Mouse (Mus musculus) spleen, adult 12 weeks (tissue): ENCODE measurements at regions not wholly inside any gene's neighbourhood (a gene's known extent, or its start where the extent isn't known, plus 50 kb on each side); places are given as distances from the start of the nearest gene placed in this dataset.

Experiments
- DNase-seq: peaks from one replicate; pipeline ENCODE4 v3.0.0; 2022; ENCODE audit warnings: low spot score

DNA sequence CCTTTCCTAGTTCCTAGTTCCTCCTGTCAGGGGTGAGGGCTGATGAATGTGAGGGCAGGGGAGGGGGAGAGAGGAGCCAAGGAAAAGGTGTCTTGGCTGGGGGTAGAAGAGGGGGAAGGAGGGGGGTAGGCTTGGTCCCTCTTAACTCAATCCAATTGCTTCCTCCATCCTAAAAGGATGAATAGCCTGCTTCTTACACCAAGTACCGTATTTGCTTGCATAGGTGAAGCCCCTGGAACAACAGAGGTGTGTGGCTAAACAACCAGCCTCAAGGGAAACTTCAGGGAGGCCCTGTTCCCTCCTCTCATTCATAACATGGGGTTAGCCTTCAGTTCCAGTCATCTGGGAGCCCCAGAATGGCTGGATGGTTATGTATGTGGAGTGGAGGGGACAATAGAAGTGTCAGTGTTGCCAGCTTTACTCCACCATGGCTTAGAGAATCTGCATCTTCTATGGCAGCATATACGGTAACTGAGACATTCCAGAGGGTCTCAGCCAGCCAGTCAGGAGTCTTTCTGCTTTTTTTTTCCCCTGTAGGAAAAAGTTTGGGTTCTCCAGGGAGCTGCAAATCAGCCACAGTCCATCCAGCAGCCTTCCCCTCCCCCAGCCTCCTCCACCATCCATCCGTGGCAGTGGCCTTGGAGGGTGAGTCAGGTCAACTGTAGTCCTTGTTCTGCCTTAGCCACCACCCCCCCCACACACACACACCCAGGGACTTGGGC is 100.2 kb upstream of the Ccnd2 start:
- no peak for DNase-seq

DNA sequence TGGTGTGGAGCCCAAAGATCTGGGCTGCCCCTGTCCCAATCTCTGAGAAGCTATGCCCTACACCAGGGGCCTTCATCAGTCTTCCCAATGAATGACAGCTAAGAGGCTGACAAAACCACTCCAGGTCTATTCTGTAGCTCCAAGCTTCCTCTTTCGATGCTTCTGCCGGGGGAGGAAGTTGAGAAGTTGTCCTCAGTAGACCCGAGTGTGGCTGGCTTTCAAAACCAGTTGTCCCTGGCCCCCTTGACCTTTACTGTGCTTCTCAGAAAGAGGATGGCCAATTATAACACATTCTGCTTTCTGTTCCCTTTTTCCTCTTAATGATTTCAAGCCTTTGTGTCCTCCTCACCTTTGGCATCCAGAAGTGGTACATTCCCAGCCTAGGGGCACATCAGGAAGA is 101.9 kb upstream of the Ccnd2 start:
- DNase-seq: no peak

DNA sequence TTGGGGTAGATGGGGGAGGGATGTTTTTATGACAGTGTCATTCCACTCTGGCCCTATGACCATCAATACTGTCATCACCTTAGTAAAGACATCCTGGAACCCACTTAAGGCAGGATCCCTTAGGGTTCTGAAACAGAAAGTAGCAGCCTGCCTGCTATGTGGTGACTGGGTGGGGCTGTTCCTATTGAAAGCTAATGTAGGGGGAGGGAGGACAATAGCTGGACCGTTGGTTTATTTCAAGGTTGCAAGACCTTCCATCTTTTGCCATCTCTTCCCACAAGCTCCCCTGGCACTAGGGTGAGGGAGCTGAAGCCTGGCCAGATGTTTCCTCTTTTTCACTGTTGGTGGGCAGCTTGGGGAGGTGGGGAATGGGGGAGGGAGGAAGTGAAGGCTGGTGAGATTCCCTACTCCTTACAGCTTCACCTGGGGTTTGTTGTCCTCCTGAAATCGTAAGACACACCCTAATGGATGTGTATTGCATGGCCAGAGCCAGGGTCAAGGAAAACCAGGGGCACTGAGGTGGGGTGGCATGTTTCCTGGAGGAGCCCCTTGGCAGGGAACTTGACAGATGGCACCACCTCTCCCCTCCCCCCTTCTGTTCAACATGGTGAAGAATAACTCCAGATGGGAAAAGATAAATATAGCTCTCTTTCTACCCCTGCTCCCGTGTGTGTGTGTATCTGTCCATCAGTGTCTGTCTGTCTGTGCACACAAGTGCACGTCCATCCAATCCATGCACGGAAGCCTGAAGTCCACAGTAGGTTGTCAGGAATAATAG is 112.1 kb upstream of the Ccnd2 start:
- no peak for DNase-seq

DNA sequence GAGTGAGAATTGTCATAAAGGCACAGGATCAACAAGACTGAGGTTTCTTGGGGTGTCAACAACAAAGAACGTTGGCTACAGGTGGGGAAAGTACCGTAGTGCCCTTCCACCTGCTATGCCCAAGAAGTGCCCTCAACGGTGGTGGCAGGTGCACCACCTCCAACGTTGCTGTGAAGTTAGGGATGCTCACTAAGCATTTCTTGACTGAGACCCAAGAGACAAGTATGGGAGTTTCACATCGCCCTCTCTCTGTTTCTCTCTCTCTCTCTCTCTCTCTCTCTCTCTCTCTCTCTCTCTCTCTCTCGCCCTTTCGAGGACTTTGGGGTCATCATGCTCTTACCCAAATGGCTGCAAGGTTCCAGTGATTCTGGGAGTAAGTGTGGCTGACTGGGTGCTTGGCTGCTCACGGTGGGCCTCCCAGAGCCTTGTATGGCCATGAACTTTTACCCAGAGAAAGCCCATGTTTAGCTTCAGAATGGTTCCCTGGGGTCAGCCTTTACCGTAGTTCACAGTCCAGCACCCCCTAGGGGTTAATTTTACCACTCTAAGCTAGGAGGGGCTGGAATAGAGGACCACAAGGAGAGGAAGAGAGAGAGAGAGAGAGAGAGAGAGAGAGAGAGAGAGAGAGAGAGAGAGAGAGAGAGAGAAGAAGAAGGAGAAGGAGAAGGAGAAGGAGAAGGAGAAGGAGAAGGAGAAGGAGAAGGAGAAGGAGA is 113.2 kb upstream of the Ccnd2 start:
- no peak for DNase-seq

DNA sequence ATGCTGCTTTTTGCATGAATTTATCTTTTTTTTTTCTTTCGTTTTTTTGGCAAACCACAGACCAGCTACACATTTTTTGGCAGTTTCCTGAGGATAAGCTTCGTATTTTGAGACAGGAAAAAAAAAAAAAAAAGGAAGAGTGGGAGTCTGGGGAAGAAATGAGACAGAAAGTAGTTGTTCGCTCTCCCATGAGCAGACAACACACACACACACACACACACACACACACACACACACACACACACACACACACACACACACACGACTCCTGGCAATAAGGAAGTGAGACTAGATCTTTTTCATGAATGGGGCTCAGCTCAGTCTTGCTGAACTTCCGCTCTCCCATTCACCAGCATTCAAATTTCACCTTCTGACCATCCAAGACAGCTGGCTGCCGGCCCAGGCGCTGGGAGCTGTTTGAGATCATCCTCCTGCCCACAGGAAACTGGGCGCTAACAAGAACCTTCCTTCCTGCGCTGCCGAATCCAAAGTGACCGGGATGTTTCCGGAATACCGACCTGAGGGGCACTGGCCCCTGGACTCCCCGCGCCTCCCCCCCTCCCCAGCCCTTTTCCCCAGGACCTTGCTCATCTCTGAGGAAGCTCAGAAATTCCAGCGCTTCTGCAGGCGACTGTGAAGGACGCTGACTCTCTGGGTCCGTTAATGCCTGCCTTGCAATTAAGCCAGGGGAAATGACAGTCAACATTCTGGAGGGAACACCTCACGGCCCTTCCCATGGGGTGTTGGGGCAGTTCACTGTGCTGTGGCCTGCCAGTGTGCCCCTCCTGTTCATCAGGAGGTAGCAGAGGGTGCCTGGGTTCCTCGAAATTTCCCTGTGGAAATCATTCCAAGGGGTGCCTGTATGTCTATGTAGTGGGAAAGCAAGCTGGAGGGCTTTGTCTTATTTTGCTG is 114.2 kb upstream of the Ccnd2 start:
- peak; percentile 35 for DNase-seq

DNA sequence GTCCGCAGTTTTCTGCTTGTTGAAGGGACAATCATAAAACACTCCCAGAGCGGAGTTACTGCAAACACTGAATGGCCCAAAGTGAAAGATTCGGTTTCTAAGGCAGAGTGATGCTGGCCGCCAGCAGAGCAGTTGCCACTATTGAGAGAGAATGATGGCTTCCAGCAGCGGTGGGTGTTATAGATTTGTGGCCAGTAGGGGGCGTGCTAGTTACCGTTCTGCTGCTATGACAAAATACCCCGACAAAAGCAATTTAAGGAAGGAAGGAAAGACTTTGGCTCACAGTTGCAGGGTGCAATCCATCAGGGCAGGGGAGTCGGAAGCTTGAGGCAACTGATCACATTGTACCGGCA is 114.8 kb upstream of the Ccnd2 start:
- DNase-seq: peak; percentile 19

DNA sequence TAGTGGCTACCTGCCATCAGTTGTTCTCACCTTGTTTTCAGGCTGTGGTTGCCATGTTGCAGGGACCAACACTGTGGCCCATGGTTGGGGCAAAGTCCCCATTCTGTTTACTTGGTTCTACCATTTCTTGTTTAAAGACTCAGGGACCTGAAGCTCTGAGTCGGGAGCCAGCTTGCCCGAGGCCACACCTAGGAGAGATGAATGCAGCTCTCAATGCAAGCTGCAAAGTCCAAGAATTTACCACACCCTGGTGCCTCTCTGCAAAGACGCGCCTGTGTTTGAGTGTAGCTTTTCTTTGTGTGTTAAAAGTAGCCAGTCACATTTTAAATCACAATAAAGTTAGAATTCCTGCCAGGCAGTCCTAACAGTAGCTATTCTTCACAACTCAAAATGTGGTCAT is 117.0 kb upstream of the Ccnd2 start:
- DNase-seq: no peak

DNA sequence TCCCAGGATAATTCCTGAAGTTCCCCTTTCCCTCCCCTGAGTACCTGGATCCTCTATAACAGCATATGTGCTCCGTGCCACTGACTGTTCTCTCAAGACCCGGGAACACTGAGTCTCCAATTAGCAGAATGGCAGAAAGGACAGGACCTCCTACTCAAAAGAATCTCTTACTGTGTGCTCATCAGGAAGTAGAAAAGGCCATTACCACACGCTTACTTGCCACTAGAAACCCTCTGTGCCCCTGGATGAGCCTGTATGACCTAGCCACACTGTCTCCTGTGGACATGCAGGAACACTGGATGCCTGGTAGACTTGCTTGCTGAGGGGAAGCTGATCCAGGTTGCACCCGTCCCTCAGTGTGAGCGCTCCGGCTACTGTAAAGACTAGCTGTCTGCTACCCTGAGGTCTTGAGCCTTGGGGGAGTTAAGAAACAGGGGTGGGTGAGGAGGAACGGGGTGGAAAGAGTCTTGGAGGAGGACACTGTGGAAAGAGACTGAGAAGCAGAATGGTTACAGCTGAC is 117.6 kb upstream of the Ccnd2 start:
- no peak for DNase-seq

DNA sequence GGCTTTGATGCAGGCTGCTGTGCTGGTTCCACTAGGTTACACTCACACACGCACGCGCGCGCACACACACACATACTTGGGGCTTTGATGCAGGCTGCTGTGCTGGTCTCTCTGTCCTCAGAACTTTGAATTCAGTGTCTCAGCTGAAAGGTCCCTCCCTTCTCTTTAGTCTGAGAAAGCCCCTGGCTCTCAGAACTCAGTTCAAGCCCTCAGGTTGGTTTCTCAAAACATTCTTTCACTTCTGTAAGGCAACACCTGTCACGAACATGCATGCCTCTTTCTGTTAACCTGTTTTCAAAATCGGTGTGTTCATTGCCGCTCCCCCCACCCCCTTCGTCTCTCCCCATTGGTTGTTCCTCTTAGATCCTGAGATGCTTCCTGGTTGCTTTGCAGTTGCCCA is 118.8 kb upstream of the Ccnd2 start:
- no peak for DNase-seq

DNA sequence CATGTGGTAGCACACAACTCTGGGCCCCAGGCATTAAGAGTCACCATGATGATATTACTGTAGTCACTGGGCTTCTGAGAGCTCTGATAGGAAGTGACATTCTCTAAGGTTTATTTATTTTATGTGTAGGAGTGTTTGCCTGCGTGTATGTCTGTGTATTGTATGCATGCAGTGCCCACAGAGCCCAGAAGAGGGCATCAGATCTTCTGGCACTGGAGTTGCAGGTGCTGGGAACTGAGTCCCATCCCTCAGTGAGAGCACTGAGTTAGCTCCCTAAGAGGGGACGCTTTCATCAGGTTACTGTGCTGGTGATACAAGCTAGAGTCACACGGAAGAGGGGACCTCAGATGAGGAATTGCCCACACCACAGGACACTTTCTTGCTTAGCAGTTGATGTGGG is 119.4 kb upstream of the Ccnd2 start:
- no peak for DNase-seq

DNA sequence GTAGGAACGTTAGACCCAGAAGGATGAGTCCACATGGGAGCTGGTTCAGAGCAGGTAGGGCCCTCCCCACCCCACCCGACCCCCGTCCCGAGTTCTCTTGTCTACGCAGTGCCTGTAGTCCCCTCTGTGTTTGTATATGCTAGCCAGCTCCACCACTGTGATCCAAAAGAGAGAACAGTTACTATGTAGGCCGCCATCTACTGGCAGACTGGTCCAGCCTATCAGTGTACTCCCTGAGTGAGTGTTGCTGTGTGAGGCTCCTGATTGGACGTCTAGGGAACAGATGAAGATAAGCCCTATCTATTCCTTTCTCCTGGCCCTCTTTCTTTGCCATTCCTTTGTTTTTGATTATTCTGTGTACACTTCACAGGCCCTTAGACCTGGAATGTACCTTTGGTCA is 120.6 kb upstream of the Ccnd2 start:
- DNase-seq: no peak

DNA sequence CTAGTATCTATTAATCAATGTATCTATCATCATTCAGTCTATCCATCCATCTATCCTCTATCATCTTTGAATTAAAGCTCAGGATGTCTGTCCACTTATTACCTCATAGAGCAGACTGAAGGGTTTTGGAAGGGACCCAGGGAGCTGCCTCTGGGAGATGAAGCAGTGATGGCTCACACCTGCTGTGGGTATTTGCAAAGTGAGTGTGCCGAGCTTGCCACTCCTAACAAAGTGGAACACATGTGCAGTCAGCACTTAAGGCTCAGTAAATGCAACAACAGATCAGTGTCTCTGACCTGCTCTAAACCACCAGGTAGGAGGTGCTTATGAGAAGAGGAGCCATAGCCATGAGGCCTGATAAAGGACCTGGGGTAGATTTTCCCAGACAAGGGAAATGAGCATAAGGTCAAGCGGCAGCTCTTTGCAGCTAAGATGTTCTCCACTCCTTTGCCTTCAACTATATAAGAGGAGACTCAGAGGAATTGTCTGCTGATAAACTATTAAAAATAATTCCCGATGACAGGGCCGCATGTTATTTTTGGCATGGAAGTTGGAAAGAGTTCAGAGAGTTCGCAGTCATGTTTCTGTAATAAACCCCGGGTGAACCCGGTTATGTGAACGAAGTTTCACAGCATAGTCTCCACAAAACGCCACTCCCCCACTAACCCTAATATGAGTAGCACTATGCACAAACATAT is 122.9 kb upstream of the Ccnd2 start:
- DNase-seq: no peak

DNA sequence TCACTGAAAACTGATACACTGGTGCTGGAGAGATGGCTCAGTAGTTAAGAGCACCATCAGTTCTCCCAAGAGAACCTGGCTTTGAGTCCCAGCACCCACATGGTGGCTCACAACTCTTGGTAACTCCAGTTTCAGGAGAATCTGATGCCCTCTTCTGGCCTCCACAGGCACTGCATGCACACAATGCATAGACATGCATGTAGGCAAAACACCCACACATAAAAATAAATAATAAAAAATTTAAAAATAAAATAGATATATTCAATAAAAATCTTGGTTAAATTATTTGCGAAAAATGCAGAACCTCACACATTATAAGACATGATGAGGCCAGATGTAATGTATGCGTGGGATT is 123.4 kb upstream of the Ccnd2 start:
- no peak for DNase-seq

DNA sequence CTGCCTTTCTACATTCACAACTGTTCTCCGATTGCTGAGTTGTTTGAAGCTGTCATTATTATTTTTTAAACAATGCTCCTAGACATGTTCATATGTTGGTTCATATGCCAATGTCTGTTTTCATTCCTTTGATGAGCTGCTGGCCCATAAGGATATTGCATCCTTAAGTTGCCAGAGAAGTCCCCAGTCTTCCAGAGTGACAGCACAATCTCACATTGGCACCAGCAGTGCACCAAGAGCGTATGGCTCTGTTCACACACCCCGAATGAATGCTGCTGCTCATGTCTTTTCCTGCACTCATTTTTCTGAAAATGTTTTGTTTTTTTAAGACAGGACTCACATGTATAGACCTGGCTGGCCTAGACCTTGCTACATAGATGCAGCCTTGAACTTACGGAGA is 124.4 kb upstream of the Ccnd2 start:
- DNase-seq: no peak

DNA sequence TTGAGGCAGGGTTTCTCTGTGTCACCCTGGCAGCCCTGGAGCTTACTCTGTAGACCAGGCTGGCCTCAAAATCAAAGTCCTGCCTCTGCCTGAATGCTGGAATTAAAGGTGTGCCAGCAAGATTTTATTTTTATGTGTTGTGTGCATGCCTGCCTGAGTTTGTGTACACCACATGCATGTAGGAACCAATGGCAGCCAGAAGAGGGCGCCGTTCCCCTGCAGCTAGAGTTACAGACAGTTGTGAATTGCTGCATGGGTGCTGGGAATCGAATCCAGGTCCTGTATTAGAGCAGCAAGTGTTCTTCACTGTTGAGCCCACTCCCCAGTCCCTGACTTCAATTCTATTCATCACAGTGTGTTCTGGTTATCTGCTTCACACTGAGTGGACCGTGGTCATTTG is 126.4 kb upstream of the Ccnd2 start:
- DNase-seq: no peak

DNA sequence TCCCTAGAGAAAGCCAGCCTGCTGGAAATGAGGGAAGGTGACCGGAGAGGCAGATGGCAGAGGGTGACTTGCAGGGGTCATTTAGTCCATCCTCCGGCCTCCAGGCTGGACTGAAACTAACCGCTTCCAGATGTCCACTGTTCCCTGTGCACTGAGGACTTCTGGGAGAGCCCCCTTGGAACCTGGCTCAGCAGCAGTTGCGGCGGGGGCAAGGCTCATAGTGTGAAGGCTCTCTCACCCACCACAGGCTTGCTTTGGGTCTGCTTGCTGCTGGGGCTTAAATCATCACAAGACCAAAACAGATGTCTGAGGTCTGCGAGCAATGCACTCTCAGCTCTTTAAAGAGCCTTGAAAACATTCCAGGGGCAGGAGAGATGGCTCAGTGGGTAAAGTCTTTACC is 132.2 kb upstream of the Ccnd2 start:
- DNase-seq: no peak

DNA sequence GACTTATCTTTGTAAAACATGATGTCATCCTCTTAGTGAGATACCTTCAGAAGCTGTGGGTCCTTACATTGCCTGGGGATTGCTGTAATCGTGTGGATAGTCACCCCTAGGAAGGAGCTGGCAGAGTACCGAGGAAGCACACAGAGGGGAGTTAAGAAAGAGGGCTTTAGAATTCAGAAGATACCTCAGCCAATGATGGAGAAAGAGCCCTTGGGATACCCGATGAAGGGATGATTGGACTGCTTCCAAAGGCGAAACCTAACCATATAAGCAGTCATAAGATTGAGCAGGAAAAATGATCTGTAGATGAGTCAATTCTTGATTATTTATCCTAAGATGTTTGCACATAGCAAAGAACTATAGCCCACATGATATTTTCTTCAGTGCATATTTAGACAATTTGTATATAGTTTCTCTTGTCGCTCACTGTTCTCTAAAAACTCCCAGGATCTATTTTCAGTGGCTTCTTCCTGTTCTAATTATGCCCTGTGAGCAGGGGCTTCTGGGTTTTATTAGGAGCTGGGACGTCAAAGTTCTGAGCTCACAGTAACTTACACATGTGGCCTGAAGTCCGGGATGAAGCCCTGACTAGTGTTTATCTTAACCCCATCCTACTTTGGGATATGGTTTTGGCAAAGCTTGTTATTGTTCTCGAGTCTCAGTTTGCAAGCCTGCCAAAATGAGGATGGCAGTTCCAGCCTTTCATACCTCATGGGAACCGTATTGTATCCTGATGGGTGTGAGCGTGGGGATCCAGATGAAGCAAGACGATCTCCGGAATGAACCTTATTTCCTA is 134.9 kb upstream of the Ccnd2 start:
- DNase-seq: no peak

DNA sequence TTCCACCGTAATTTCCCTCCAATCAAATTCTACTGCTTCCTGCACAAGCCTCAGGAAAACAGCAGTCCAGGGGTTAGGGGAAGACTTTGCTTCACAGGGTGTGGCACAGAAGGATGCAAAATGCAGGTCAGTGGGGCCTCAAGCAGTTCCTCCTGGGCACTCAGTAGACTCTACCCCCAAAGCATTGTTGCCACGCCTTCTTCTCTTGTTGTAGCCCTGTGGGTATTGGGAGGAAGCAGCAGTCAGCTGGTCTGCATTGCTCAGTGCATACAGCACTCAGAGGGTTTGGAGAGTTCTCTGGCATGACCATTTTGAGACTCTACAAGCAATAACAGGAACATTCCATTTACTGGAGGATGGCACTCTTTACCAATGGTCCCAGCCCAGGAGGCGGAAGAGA is 137.0 kb upstream of the Ccnd2 start:
- no peak for DNase-seq

DNA sequence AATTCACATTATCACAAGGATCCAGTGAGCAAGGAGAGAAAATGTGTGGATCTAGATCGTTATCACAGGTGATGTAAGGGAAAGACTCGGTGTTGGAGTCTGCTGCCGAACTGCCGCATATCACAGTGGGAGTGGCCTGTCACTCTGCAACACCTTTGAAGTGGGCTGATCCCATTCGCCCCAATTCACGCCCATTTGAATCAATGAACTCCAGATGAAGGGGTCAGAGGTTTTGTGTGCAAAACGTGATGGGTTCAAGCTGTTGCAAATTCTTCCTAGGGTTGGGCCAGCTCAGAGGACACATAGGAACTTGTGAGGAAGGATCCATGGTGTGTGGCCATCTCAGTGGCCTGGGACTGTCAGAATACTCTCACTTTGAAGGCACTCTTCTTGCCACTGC is 139.9 kb upstream of the Ccnd2 start:
- DNase-seq: no peak

DNA sequence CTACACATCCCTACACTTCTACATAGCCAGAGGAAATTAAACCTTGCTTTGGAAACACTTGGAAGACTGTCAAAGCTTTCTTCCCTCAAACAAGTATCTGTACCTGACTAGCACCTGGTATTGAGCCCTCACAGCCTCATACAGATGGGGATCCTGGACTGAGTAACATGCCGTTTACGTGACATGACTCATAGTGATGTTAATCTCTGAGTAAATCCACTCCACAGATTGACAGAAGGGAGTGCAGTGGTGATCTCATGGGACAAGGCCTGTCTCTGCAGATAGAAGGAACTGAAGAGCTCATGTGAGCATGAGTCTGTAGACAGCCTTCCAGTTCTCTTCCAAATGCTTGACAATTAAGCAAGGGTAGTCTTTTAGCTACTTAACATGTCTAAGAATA is 141.8 kb upstream of the Ccnd2 start:
- no peak for DNase-seq

DNA sequence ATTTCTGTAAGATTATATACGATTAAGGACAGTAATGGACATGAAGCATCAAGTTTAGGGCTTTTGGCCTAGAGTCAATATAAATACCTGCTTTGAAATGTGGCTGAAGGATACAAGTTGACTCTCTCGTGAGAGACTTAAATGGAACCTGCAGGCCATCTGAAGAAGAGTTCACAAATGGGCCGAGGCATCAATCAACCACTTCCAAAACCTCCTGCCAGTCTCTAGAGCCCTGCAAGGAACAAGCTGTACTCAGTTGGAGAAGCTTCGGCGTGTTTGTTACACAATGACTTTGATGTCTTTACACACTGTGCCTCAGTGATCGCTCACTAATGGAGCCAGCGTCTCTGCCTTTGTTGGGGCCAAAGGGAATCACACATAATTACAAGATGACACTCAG is 146.1 kb upstream of the Ccnd2 start:
- DNase-seq: no peak
